Mouse (Mus musculus) heart, embryonic 11.5 days (tissue): ENCODE measurements around the gene Ptprc. TPM values are rescaled to one million over a fixed set of nuclear protein-coding genes. Genes with fewer than 3 reads are reported as not detected.

Source experiments
- ATAC-seq: fragments of 200-750 bp; cut with Nextera tagmentation; replicated peaks from 2 replicates; pipeline ENCODE4 v1.8.0; 2017; ENCODE audit warnings: moderate library complexity; ENCODE audit not compliant: insufficient number of reproducible peaks, low FRiP score, low TSS enrichment
- H3K27ac ChIP-seq: fragments of 300-500 bp; sonication (generic); 2 replicates; pipeline ENCODE4 v1.5.1; 2014; ENCODE audit warnings: mild to moderate bottlenecking, low read depth, low read length
- H3K27me3 ChIP-seq: fragments of 300-500 bp; sonication (generic); 2 replicates; pipeline ENCODE4 v1.6.1; 2014; ENCODE audit warnings: mild to moderate bottlenecking, low read length, mixed read lengths; ENCODE audit not compliant: control insufficient read depth, insufficient read depth
- H3K36me3 ChIP-seq: fragments of 300-500 bp; sonication (generic); 2 replicates; pipeline ENCODE4 v1.6.1; 2014; ENCODE audit warnings: mild to moderate bottlenecking, low read length, moderate library complexity, mixed read lengths; ENCODE audit not compliant: control insufficient read depth, insufficient read depth
- H3K4me1 ChIP-seq: fragments of 300-500 bp; sonication (generic); 2 replicates; pipeline ENCODE4 v1.6.1; 2014; ENCODE audit warnings: low read length; ENCODE audit not compliant: control insufficient read depth, insufficient read depth
- H3K4me2 ChIP-seq: fragments of 300-500 bp; sonication (generic); 2 replicates; pipeline ENCODE4 v1.6.1; 2014; ENCODE audit warnings: mild to moderate bottlenecking, moderate library complexity
- H3K4me3 ChIP-seq: fragments of 300-500 bp; sonication (generic); 2 replicates; pipeline ENCODE4 v1.5.1; 2014; ENCODE audit warnings: low read depth, low read length
- H3K9ac ChIP-seq: fragments of 300-500 bp; sonication (generic); 2 replicates; pipeline ENCODE4 v1.6.1; 2014; ENCODE audit warnings: mild to moderate bottlenecking, low read depth, low read length, moderate library complexity
- H3K9me3 ChIP-seq: fragments of 300-500 bp; sonication (generic); replicated peaks from 2 replicates; pipeline ENCODE4 v1.6.1; 2016; ENCODE audit warnings: low read length; ENCODE audit not compliant: control insufficient read depth
- WGBS: fragments of 180-500 bp; shearing (Covaris S2); extraction: QIAGEN DNeasy Blood & Tissue Kit; methylation state at CpG from one replicate; pipeline ENCODE4 v1.1.7; 2014; ENCODE audit not compliant: insufficient replicate concordance; 5-methylcytosine and 5-hydroxymethylcytosine counted together
- polyA plus RNA-seq: library from polyadenylated mRNA; unstranded; fragments of >200 nt; fragmentation: Nextera tagmentation; extraction: Ambion mirVana; gene quantifications from 2 replicates; pipeline ENCODE4 v1.2.1, GENCODE M21; 2014

The Ptprc gene
- polyA plus RNA-seq, result 1.1 and 1.2 TPM in 2 replicates

DNA sequence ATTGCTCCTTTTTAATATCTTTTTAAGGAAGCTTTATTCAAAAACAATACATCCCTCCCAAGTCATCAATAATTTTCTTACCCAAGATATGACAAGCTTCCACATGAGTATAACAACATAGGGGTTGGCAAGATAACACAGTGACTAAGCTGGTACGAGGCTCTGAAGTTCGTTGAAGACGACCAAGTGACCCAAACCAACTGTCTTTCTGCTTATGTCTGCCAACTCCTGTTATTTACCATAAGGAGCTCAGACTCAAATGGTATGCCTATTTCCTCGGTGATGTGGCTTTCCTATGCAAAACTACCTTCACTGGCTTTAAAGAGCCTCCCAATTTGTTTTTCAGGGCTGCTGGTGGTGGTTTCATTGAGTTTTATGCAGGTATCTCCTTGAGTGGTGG lies at the start of gene Ptprc:
Ptprc (minus strand) TSS at position 215 of the 400 bp plus-strand sequence.
- H3K4me1 ChIP-seq, result no peaks in the 10 kb centered on the region
- H3K36me3 ChIP-seq, result no peaks in the 10 kb centered on the region
- no peak within 1 kb of the TSS for H3K4me2 ChIP-seq
- no peak within 1 kb of the TSS for H3K9ac ChIP-seq
- ATAC-seq, result no peak
- H3K27ac ChIP-seq, result no peak within 1 kb of the TSS
- no peaks in the 10 kb centered on the region for H3K27me3 ChIP-seq
- 69% methylated on average over 4 of the region's 4 CpGs for WGBS
- H3K4me3 ChIP-seq, result no peak within 1 kb of the TSS
- H3K9me3 ChIP-seq, result no peaks in the 10 kb centered on the region

DNA sequence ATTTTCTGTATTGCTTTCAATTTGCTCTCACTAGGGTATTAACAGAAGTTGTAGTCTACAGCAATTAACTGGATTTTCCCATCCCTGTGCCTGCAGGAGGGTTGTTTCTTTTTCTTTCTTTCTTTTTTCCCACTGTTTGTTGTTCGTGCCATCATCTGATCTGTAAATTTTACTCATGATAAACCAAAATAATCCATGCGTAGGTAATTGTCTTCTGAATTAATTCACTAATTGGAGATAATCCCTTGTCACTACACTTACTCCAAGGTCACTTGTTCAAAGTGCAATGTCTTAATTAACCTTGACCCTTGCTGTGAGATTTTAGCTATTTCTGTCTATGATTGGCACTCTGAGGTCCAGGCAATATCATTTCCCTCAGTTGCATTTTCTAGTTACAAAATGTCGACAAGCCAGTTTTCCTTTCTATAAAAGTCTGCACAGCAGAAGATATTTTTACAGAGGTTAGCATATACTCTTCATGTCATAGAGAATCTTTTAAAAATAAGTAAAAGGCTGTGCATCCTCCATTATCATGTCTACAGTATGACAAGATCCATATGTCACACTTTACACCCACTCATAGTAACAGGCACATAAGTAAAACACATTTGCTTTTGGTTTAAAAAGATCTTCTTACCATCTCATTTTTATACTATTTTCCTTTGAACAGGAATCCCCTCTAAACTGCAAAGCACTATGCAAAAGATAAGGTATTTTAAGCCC lies 39.4 kb upstream of the Ptprc start:
- ATAC-seq, result no peak
- no peak overlapping the region for H3K4me3 ChIP-seq
- H3K27me3 ChIP-seq, result no peaks in the 10 kb centered on the region
- H3K27ac ChIP-seq, result no peak overlapping the region
- H3K9me3 ChIP-seq, result no peaks in the 10 kb centered on the region
- no peak overlapping the region for H3K4me2 ChIP-seq
- H3K4me1 ChIP-seq, result no peaks in the 10 kb centered on the region
- 76% methylated on average over 3 of the region's 3 CpGs for WGBS
- H3K9ac ChIP-seq, result no peak overlapping the region
- H3K36me3 ChIP-seq, result no peaks in the 10 kb centered on the region

- WGBS, result 76% methylated on average over 3 of the region's 3 CpGs
- Histone ChIP-seq H3K27me3 (no peaks in the 10 kb centered on the region), H3K36me3 (no peaks in the 10 kb centered on the region), H3K9ac (no peak overlapping the region), H3K9me3 (no peaks in the 10 kb centered on the region), H3K4me2 (no peak overlapping the region), H3K27ac (no peak overlapping the region), H3K4me3 (no peak overlapping the region), H3K4me1 (no peaks in the 10 kb centered on the region)
- no peak for ATAC-seq
Observed at GRCm38 (mm10) chr1:138210387-138211024, 35.0 kb upstream of the Ptprc start.

- Histone ChIP-seq H3K4me2 (no peak overlapping the region), H3K27ac (no peak overlapping the region), H3K4me1 (no peaks in the 10 kb centered on the region), H3K9ac (no peak overlapping the region), H3K27me3 (no peaks in the 10 kb centered on the region), H3K4me3 (no peak overlapping the region), H3K9me3 (no peaks in the 10 kb centered on the region), H3K36me3 (no peaks in the 10 kb centered on the region)
- ATAC-seq, result no peak
- WGBS, result 81% methylated on average over 3 of the region's 3 CpGs
Observed at GRCm38 (mm10) chr1:138209751-138210150, 34.2 kb upstream of the Ptprc start.

DNA sequence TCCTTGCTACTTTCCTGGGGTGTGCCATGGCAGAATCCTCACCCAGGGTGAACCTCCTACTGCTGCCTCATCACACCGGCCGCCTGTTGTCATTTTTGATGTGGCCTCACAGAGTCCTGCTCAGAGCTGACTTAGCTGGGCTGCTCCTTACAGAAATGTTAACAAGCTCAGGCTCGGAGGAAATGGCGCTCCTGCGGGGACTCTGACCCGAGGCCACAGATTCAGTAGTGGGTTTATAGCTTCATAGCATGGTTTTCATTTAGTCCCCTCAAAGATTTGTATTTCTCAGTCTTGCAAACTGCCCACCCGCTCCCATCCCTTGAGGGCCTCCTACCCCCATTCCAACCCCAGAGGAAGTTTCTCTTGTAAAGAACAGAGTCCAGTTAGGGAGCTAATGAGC lies 30.5 kb upstream of the Ptprc start:
- no peak for ATAC-seq
- Histone ChIP-seq H3K9ac (no peak overlapping the region), H3K27ac (no peak overlapping the region)

DNA sequence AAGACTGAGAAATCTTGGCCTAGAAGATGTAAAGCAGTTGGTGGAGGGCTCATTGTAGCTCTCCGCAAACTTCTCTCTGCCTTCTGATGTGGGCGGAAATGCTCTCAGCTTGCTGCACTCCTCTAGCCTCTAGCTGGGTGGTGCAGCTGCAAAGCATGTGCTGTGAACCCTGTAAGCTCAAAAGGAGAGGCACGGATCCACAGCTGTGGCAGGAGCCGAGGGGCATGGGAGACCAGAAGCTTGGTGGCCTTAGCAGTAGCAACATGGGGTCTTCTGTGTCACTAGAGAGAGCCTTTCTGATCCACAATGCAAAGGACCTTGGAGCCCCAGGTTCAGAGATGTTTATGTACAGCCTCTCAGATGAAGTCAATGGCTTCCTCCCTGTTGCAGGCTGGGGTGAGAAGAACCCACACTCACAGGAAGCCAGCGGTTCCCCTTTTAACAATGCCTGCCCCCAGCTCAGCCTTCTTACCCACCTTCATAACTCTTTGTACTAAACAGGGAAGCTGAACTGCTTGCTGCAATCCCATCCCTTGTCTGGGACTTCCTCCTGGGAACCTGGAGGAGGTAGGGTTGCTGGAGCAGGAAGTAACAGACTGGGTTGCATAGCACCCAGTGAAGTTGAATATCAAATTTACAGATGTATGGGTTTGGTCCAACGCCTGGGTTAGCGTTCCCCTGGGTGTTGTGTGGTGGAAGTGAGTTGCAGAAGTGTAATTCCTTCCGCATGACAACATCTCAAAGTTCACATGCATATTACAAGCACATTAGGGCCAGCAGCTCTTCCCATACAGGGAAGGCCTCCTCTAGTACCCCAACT lies 16.4 kb upstream of the Ptprc start:
- Histone ChIP-seq H3K4me3 (no peak overlapping the region), H3K9ac (no peak overlapping the region), H3K4me1 (no peaks in the 10 kb centered on the region), H3K27me3 (no peaks in the 10 kb centered on the region), H3K4me2 (no peak overlapping the region), H3K9me3 (no peaks in the 10 kb centered on the region), H3K36me3 (no peaks in the 10 kb centered on the region), H3K27ac (no peak overlapping the region)
- 64% methylated on average over 8 of the region's 8 CpGs for WGBS
- ATAC-seq, result no peak

More for the DNA sequence above, 30.5 kb upstream of the Ptprc start:
- Histone ChIP-seq H3K4me1 (no peaks in the 10 kb centered on the region), H3K36me3 (no peaks in the 10 kb centered on the region), H3K27me3 (no peaks in the 10 kb centered on the region), H3K4me3 (no peak overlapping the region), H3K4me2 (no peak overlapping the region), H3K9me3 (no peaks in the 10 kb centered on the region)
- WGBS, result 68% methylated on average over 7 of the region's 7 CpGs

- Histone ChIP-seq H3K4me1 (no peaks in the 10 kb centered on the region), H3K27me3 (no peaks in the 10 kb centered on the region), H3K27ac (no peak overlapping the region), H3K9me3 (no peaks in the 10 kb centered on the region), H3K4me2 (no peak overlapping the region), H3K9ac (no peak overlapping the region), H3K36me3 (no peaks in the 10 kb centered on the region), H3K4me3 (no peak overlapping the region)
- 68% methylated on average over 4 of the region's 4 CpGs for WGBS
- no peak for ATAC-seq
Observed at GRCm38 (mm10) chr1:138188131-138188530, 12.6 kb upstream of the Ptprc start.

GRCm38 (mm10) chr1:138185904-138186303 lies 10.4 kb upstream of the Ptprc start:
- 68% methylated on average over 4 of the region's 4 CpGs for WGBS
- H3K9ac ChIP-seq, result no peak overlapping the region
- no peaks in the 10 kb centered on the region for H3K9me3 ChIP-seq
- H3K36me3 ChIP-seq, result no peaks in the 10 kb centered on the region
- no peak overlapping the region for H3K4me3 ChIP-seq
- H3K27ac ChIP-seq, result no peak overlapping the region
- H3K27me3 ChIP-seq, result no peaks in the 10 kb centered on the region
- no peaks in the 10 kb centered on the region for H3K4me1 ChIP-seq
- ATAC-seq, result no peak
- no peak overlapping the region for H3K4me2 ChIP-seq
